Mouse (Mus musculus): Measurements from ENCODE around the gene Man1c1. TPM values are rescaled to one million over a fixed set of nuclear protein-coding genes. Genes with fewer than 3 reads are reported as not detected.

Man1c1 gene
- polyA plus RNA-seq, 1 experiment from 2014 or later, result 5.1 TPM

GRCm38 (mm10) chr4:134652151-134652550, 51.9 kb downstream of the Man1c1 start:
- H3K36me3 ChIP-seq, result no peaks in the 10 kb centered on the region
- H3K4me3 ChIP-seq, result no peak overlapping the region
- no peak overlapping the region for H3K4me2 ChIP-seq
- H3K27me3 ChIP-seq, result no peaks in the 10 kb centered on the region
- H3K9ac ChIP-seq, result no peak overlapping the region
- no peaks in the 10 kb centered on the region for H3K9me3 ChIP-seq (replicated peaks)
- peaks cover 9% of the 10 kb centered on the region; the same call in 1 of the 2 replicates for H3K4me1 ChIP-seq (replicated peaks)
- ATAC-seq (replicated peaks; ENCODE audit: insufficient number of reproducible peaks, insufficient read depth, low FRiP score, low read depth), result no peak
- no peak overlapping the region for H3K27ac ChIP-seq
- 59% methylated on average over 2 of the region's 2 CpGs for WGBS

GRCm38 (mm10) chr4:134651358-134651757, 52.7 kb downstream of the Man1c1 start:
- Histone ChIP-seq H3K4me1 (replicated peaks) (peaks cover 9% of the 10 kb centered on the region; the same call in 1 of the 2 replicates), H3K9me3 (replicated peaks) (no peaks in the 10 kb centered on the region), H3K36me3 (no peaks in the 10 kb centered on the region), H3K27me3 (no peaks in the 10 kb centered on the region), H3K4me2 (no peak overlapping the region), H3K4me3 (no peak overlapping the region), H3K27ac (no peak overlapping the region), H3K9ac (no peak overlapping the region)
- no peak for ATAC-seq (replicated peaks; ENCODE audit: insufficient number of reproducible peaks, insufficient read depth, low FRiP score, low read depth)
- WGBS, result 69% methylated on average over 7 of the region's 7 CpGs

- 84% methylated on average over 21 of the region's 21 CpGs for WGBS
- no peak overlapping the region for H3K4me2 ChIP-seq
- H3K36me3 ChIP-seq, result no peaks in the 10 kb centered on the region
- no peak for ATAC-seq (replicated peaks; ENCODE audit: insufficient number of reproducible peaks, insufficient read depth, low FRiP score, low read depth)
- no peak overlapping the region for H3K27ac ChIP-seq
- H3K4me3 ChIP-seq, result no peak overlapping the region
- no peaks in the 10 kb centered on the region for H3K27me3 ChIP-seq
- peaks cover 10% of the 10 kb centered on the region for H3K4me1 ChIP-seq (replicated peaks)
- no peak overlapping the region for H3K9ac ChIP-seq
- H3K9me3 ChIP-seq (replicated peaks), result no peaks in the 10 kb centered on the region
Measured at GRCm38 (mm10) chr4:134645042-134645948, 58.8 kb downstream of the Man1c1 start.

- H3K36me3 ChIP-seq, result no peaks in the 10 kb centered on the region
- no peak overlapping the region for H3K9ac ChIP-seq
- no peak for ATAC-seq (replicated peaks; ENCODE audit: insufficient number of reproducible peaks, insufficient read depth, low FRiP score, low read depth)
- no peaks in the 10 kb centered on the region for H3K9me3 ChIP-seq (replicated peaks)
- WGBS, result 78% methylated on average over 6 of the region's 6 CpGs
- peaks cover 10% of the 10 kb centered on the region for H3K4me1 ChIP-seq (replicated peaks)
- H3K27me3 ChIP-seq, result no peaks in the 10 kb centered on the region
- no peak overlapping the region for H3K4me3 ChIP-seq
- H3K4me2 ChIP-seq, result no peak overlapping the region
- H3K27ac ChIP-seq, result no peak overlapping the region
Measured at GRCm38 (mm10) chr4:134644410-134644809, 59.7 kb downstream of the Man1c1 start.

GRCm38 (mm10) chr4:134641711-134642516, 62.2 kb downstream of the Man1c1 start:
- Histone ChIP-seq H3K4me1 (replicated peaks) (peaks cover 27% of the 10 kb centered on the region), H3K4me2 (no peak overlapping the region), H3K9me3 (replicated peaks) (no peaks in the 10 kb centered on the region), H3K27me3 (no peaks in the 10 kb centered on the region), H3K9ac (no peak overlapping the region), H3K4me3 (no peak overlapping the region), H3K36me3 (no peaks in the 10 kb centered on the region), H3K27ac (no peak overlapping the region)
- ATAC-seq (replicated peaks; ENCODE audit: insufficient number of reproducible peaks, insufficient read depth, low FRiP score, low read depth), result no peak
- WGBS, result 79% methylated on average over 30 of the region's 30 CpGs

- 52% methylated on average over 7 of the region's 7 CpGs for WGBS
Measured at GRCm38 (mm10) chr4:134639325-134639724, 64.8 kb downstream of the Man1c1 start.

GRCm38 (mm10) chr4:134638111-134638550, 66.0 kb downstream of the Man1c1 start:
- H3K4me1 ChIP-seq (replicated peaks), result peaks cover 44% of the 10 kb centered on the region
- ATAC-seq (replicated peaks; ENCODE audit: insufficient number of reproducible peaks, insufficient read depth, low FRiP score, low read depth), result no peak
- no peak overlapping the region for H3K4me3 ChIP-seq
- H3K4me2 ChIP-seq, result no peak overlapping the region
- 27% methylated on average over 5 of the region's 5 CpGs for WGBS
- no peak overlapping the region for H3K9ac ChIP-seq
- H3K36me3 ChIP-seq, result no peaks in the 10 kb centered on the region
- no peaks in the 10 kb centered on the region for H3K9me3 ChIP-seq (replicated peaks)
- no peaks in the 10 kb centered on the region for H3K27me3 ChIP-seq
- no peak overlapping the region for H3K27ac ChIP-seq

More at GRCm38 (mm10) chr4:134639325-134639724, 64.8 kb downstream of the Man1c1 start:
- no peak overlapping the region for H3K27ac ChIP-seq
- no peak overlapping the region for H3K4me2 ChIP-seq
- no peak overlapping the region for H3K4me3 ChIP-seq
- ATAC-seq (replicated peaks; ENCODE audit: insufficient number of reproducible peaks, insufficient read depth, low FRiP score, low read depth), result no peak
- H3K9me3 ChIP-seq (replicated peaks), result no peaks in the 10 kb centered on the region
- no peak overlapping the region for H3K9ac ChIP-seq
- no peaks in the 10 kb centered on the region for H3K36me3 ChIP-seq
- no peaks in the 10 kb centered on the region for H3K27me3 ChIP-seq
- H3K4me1 ChIP-seq (replicated peaks), result peaks cover 38% of the 10 kb centered on the region

- no peaks in the 10 kb centered on the region for H3K9me3 ChIP-seq (replicated peaks)
- 51% methylated on average over 8 of the region's 8 CpGs for WGBS
- no peak overlapping the region for H3K27ac ChIP-seq
- H3K4me3 ChIP-seq, result no peak overlapping the region
- ATAC-seq (replicated peaks; ENCODE audit: insufficient number of reproducible peaks, insufficient read depth, low FRiP score, low read depth), result no peak
- H3K27me3 ChIP-seq, result no peaks in the 10 kb centered on the region
- H3K4me2 ChIP-seq, result no peak overlapping the region
- no peak overlapping the region for H3K9ac ChIP-seq
- no peaks in the 10 kb centered on the region for H3K36me3 ChIP-seq
- H3K4me1 ChIP-seq (replicated peaks), result peaks cover 58% of the 10 kb centered on the region
Measured at GRCm38 (mm10) chr4:134636406-134636805, 67.7 kb downstream of the Man1c1 start.

- Histone ChIP-seq H3K27me3 (no peaks in the 10 kb centered on the region), H3K9me3 (replicated peaks) (no peaks in the 10 kb centered on the region), H3K4me3 (no peak overlapping the region), H3K4me2 (no peak overlapping the region), H3K27ac (no peak overlapping the region), H3K36me3 (no peaks in the 10 kb centered on the region), H3K9ac (no peak overlapping the region), H3K4me1 (replicated peaks) (peaks cover 60% of the 10 kb centered on the region)
- 81% methylated on average over 13 of the region's 13 CpGs for WGBS
- no peak for ATAC-seq (replicated peaks; ENCODE audit: insufficient number of reproducible peaks, insufficient read depth, low FRiP score, low read depth)
Measured at GRCm38 (mm10) chr4:134634001-134634400, 70.1 kb downstream of the Man1c1 start.

GRCm38 (mm10) chr4:134632131-134632711, 71.9 kb downstream of the Man1c1 start:
- Histone ChIP-seq H3K27me3 (no peaks in the 10 kb centered on the region), H3K4me3 (no peak overlapping the region), H3K4me2 (peak overlapping the region; percentile 36), H3K9ac (0 out of 2 replicates have a peak overlapping the region, but pooled peaks have one; percentile 1), H3K36me3 (no peaks in the 10 kb centered on the region), H3K9me3 (replicated peaks) (no peaks in the 10 kb centered on the region), H3K27ac (peak overlapping the region; percentile 95), H3K4me1 (replicated peaks) (peaks cover 67% of the 10 kb centered on the region)
- WGBS, result 22% methylated on average over 13 of the region's 13 CpGs
- peak; percentile 72 for ATAC-seq (replicated peaks; ENCODE audit: insufficient number of reproducible peaks, insufficient read depth, low FRiP score, low read depth)

Measured in heart, embryonic 15.5 days (tissue).